Mouse (Mus musculus) stomach, postnatal 0 days (tissue): ENCODE results near the gene Mrgpra2a. TPM values are rescaled to one million over a fixed set of nuclear protein-coding genes. Genes with fewer than 3 reads are reported as not detected.

ENCODE experiments used
- ATAC-seq: fragments of 200-750 bp; cut with Nextera tagmentation; 2 replicates; pipeline ENCODE4 v1.8.0; 2017; ENCODE audit not compliant: low FRiP score, low TSS enrichment
- DNase-seq: peaks from one replicate; pipeline ENCODE4 v3.0.0-alpha.2; 2016; ENCODE audit warnings: low spot score
- H3K27ac ChIP-seq: fragments of 300-500 bp; sonication (generic); replicated peaks from 2 replicates; pipeline ENCODE4 v1.5.1; 2014; ENCODE audit warnings: mild to moderate bottlenecking, control low read depth
- H3K27me3 ChIP-seq: fragments of 300-500 bp; sonication (generic); 2 replicates; pipeline ENCODE4 v1.6.1; 2014; ENCODE audit warnings: low read length; ENCODE audit not compliant: control insufficient read depth, insufficient read depth
- H3K36me3 ChIP-seq: fragments of 300-500 bp; sonication (generic); 2 replicates; pipeline ENCODE4 v1.6.1; 2014; ENCODE audit warnings: low read length, mixed read lengths; ENCODE audit not compliant: control insufficient read depth, insufficient read depth
- H3K4me1 ChIP-seq: fragments of 300-500 bp; sonication (generic); replicated peaks from 2 replicates; pipeline ENCODE4 v1.6.1; 2014; ENCODE audit warnings: antibody characterized with exemption; ENCODE audit not compliant: control insufficient read depth, insufficient read depth
- H3K4me2 ChIP-seq: fragments of 300-500 bp; sonication (generic); replicated peaks from 2 replicates; pipeline ENCODE4 v1.6.1; 2014; ENCODE audit warnings: low read depth, mild to moderate bottlenecking, control low read depth, moderate library complexity
- H3K4me3 ChIP-seq: fragments of 300-500 bp; sonication (generic); 2 replicates; pipeline ENCODE4 v1.5.1; 2014; ENCODE audit warnings: low read depth, low read length, control low read depth
- H3K9ac ChIP-seq: fragments of 300-500 bp; sonication (generic); 2 replicates; pipeline ENCODE4 v1.6.1; 2014; ENCODE audit warnings: mild to moderate bottlenecking, low read length, control low read depth, mixed read lengths
- H3K9me3 ChIP-seq: fragments of 300-500 bp; sonication (generic); 2 replicates; pipeline ENCODE4 v1.6.1; 2016; ENCODE audit warnings: low read length; ENCODE audit not compliant: control insufficient read depth
- CTCF ChIP-seq: IDR thresholded peaks from 2 replicates; pipeline ENCODE4 v1.5.1; 2016; ENCODE audit warnings: antibody characterized with exemption, low read depth, mild to moderate bottlenecking, moderate library complexity
- EP300 ChIP-seq: optimal IDR thresholded peaks from 2 replicates; pipeline ENCODE3; 2016; ENCODE audit warnings: antibody characterized with exemption
- WGBS: fragments of 180-500 bp; shearing (Covaris S2); extraction: QIAGEN DNeasy Blood & Tissue Kit; methylation state at CpG from one replicate; pipeline ENCODE4 v1.1.7; 2014; 5-methylcytosine and 5-hydroxymethylcytosine counted together
- polyA plus RNA-seq: library from polyadenylated mRNA; unstranded; fragments of >200 nt; fragmentation: Nextera tagmentation; extraction: Ambion mirVana; gene quantifications from 2 replicates; pipeline ENCODE4 v1.2.1, GENCODE M21; 2015

Gene Mrgpra2a
- polyA plus RNA-seq, 1 experiment from 2014 or later = not detected

- Histone ChIP-seq H3K27ac (no peak overlapping the region), H3K4me3 (no peak overlapping the region), H3K4me2 (no peak overlapping the region), H3K36me3 (no peaks in the 10 kb centered on the region), H3K9me3 (no peaks in the 10 kb centered on the region), H3K4me1 (no peaks in the 10 kb centered on the region), H3K9ac (no peak overlapping the region), H3K27me3 (no peaks in the 10 kb centered on the region)
- TF ChIP-seq CTCF (no peak), EP300 (no peak)
- no peak for ATAC-seq
- no peak for DNase-seq
- 63% methylated on average over 2 of the region's 2 CpGs for WGBS
Observed at GRCm38 (mm10) chr7:47410602-47411001, 41.3 kb downstream of the Mrgpra2a start.

DNA sequence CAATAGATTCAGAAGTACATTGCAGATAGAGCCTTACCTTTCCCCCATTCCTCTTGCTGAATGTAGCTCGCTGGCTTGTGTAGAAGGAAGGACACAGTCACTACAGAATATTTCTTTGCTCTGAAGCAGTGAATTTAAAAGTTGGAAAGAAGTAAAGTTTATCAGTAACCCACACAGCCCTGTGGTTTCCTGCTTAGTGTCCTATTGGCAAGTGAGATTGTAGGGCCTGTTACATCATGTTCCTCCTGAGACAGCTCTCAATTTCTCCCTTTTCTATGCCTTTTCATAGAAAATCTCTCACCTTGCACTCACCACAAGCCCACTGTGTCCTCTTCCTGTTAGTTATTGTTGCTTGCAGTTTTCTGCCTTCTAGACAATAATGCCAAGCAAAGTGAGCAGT, 42.4 kb downstream of the Mrgpra2a start:
- H3K4me1 ChIP-seq = no peaks in the 10 kb centered on the region
- DNase-seq = no peak
- no peak overlapping the region for H3K4me3 ChIP-seq
- H3K36me3 ChIP-seq = no peaks in the 10 kb centered on the region
- no peak overlapping the region for H3K27ac ChIP-seq
- H3K9me3 ChIP-seq = no peaks in the 10 kb centered on the region
- H3K4me2 ChIP-seq = no peak overlapping the region
- WGBS = 39% methylated on average over 1 of the region's 1 CpGs
- no peak overlapping the region for H3K9ac ChIP-seq
- ATAC-seq = no peak
- H3K27me3 ChIP-seq = no peaks in the 10 kb centered on the region
- TF ChIP-seq CTCF = no peak
- no peak for TF ChIP-seq EP300

DNA sequence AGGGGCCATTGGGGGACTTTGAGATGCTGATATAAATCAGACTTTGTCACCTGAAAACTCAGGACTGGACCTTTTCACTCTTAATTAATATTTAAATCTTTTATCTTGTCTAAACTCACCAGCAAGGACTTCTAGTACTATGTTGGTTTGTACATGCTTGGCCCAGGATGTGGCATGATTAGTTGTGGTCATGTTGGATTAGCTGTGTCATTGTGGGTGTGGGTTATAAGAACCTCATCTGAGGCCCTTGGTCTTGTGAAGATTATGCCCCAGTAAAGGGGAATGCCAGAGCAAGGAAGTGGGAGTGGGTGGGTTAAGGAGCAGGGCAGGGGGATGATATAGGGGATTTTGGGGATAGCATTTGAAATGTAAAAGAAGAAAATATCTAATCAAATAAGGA, 50.8 kb downstream of the Mrgpra2a start:
- Histone ChIP-seq H3K4me1 (no peaks in the 10 kb centered on the region), H3K9ac (no peak overlapping the region), H3K36me3 (no peaks in the 10 kb centered on the region), H3K27me3 (no peaks in the 10 kb centered on the region), H3K4me3 (no peak overlapping the region), H3K27ac (no peak overlapping the region), H3K9me3 (no peaks in the 10 kb centered on the region), H3K4me2 (no peak overlapping the region)
- ATAC-seq (no peak), DNase-seq (no peak)
- no peak for TF ChIP-seq EP300
- no peak for TF ChIP-seq CTCF

Other genes with a start within 250 kb of the Mrgpra2a start
- not detected in 2 replicates for gene Mrgpra6, start 247.2 kb downstream of the Mrgpra2a start, polyA plus RNA-seq
- not detected in 2 replicates for gene Mrgpra9, start 199.3 kb downstream of the Mrgpra2a start, polyA plus RNA-seq
- not detected in 2 replicates for gene Mrgpra1, start 97.9 kb downstream of the Mrgpra2a start, polyA plus RNA-seq
- gene Mrgpra2b, start 76.7 kb upstream of the Mrgpra2a start, polyA plus RNA-seq = not detected in 2 replicates
- gene Mrgpra3, start 149.2 kb upstream of the Mrgpra2a start, polyA plus RNA-seq = not detected in 2 replicates